Mouse (Mus musculus) testis, postnatal 10 days (tissue): ENCODE results near the gene Tmem91.

Experiments
- DNase-seq: peaks from one replicate; pipeline ENCODE4 v3.0.0; 2021; ENCODE audit warnings: low spot score

The Tmem91 gene

GRCm38 (mm10) chr7:25674719-25675300 is at the start of gene Tmem91:
Gene Tmem91 (minus strand): TSS chr7:25675166.
- DNase-seq = no peak

GRCm38 (mm10) chr7:25721776-25722175 is 46.8 kb upstream of the Tmem91 start:
- peak; percentile 42 for DNase-seq

- peak; percentile 38 for DNase-seq
Observed at GRCm38 (mm10) chr7:25720760-25721159, 45.8 kb upstream of the Tmem91 start.

GRCm38 (mm10) chr7:25719761-25720610 is 45.0 kb upstream of the Tmem91 start:
- DNase-seq = peak; percentile 91

GRCm38 (mm10) chr7:25718788-25719417 is 43.9 kb upstream of the Tmem91 start, which contains the start of gene Ccdc97:
Gene Ccdc97 (minus strand): TSS chr7:25719088.
- peak; percentile 90 for DNase-seq

GRCm38 (mm10) chr7:25717478-25717877 is 42.5 kb upstream of the Tmem91 start:
- DNase-seq = no peak

- DNase-seq = no peak
Observed at GRCm38 (mm10) chr7:25715731-25716271, 40.8 kb upstream of the Tmem91 start.

GRCm38 (mm10) chr7:25714581-25714980 is 39.6 kb upstream of the Tmem91 start:
- DNase-seq = no peak

- DNase-seq = no peak
Observed at GRCm38 (mm10) chr7:25712801-25713200, 37.8 kb upstream of the Tmem91 start.

GRCm38 (mm10) chr7:25711731-25712197 is 36.8 kb upstream of the Tmem91 start:
- no peak for DNase-seq

- DNase-seq = no peak
Observed at GRCm38 (mm10) chr7:25711165-25711564, 36.2 kb upstream of the Tmem91 start.

GRCm38 (mm10) chr7:25710519-25711130 is 35.7 kb upstream of the Tmem91 start:
- DNase-seq = no peak

GRCm38 (mm10) chr7:25709961-25710360 is 35.0 kb upstream of the Tmem91 start:
- peak; percentile 58 for DNase-seq

- DNase-seq = peak; percentile 60
Observed at GRCm38 (mm10) chr7:25707581-25708292, 32.8 kb upstream of the Tmem91 start.

- DNase-seq = no peak
Observed at GRCm38 (mm10) chr7:25706578-25707170, 31.7 kb upstream of the Tmem91 start.

- DNase-seq = no peak
Observed at GRCm38 (mm10) chr7:25705801-25706251, 30.9 kb upstream of the Tmem91 start.

- DNase-seq = no peak
Observed at GRCm38 (mm10) chr7:25704716-25705364, 29.9 kb upstream of the Tmem91 start.

GRCm38 (mm10) chr7:25703793-25704494 is 29.0 kb upstream of the Tmem91 start:
- DNase-seq = no peak

GRCm38 (mm10) chr7:25702350-25702749 is 27.4 kb upstream of the Tmem91 start:
- no peak for DNase-seq

- no peak for DNase-seq
Observed at GRCm38 (mm10) chr7:25700732-25701131, 25.8 kb upstream of the Tmem91 start.
